Mouse (Mus musculus): Measurements from ENCODE around the gene Lig3. TPM values are rescaled to one million over a fixed set of nuclear protein-coding genes. Genes with fewer than 3 reads are reported as not detected.

Lig3 gene
- total and polyA plus RNA-seq, 3 experiments, result 45.2 to 101 (median 45.7) TPM

DNA sequence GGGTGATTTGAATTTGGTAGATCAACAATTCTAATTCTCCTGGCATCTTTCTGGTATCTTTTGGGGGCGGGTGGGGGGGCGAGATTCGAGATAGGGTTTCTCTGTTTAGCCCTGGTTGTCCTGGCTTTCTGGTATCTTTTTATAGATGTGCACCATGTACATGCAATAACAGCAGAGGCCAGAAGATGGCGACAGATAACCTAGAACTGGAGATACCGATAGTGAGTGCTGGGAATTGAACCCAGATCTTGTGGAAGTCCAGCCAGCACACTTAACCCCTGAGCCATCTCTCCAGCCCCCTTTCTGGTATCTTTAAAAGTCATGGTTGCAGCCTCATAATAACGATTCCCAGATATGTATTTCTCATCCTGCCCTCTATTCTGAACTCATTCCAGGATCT lies 34.8 kb upstream of the Lig3 start:
- Histone ChIP-seq H3K4me1 (ENCODE audit: control insufficient read depth in 1 of 2, insufficient read depth in 2 of 2) (peaks cover 0 to 9% of the 10 kb centered on the region in 2 experiments; a peak in 1 of 4 replicates), H3K4me3 (replicated peaks in 1 of 3; ENCODE audit: low read depth in 2 of 3, low read length in 2 of 3, poor library complexity in 1 of 3) (no peak overlapping the region), H3K9me3 (replicated peaks; ENCODE audit: low read length) (peaks cover 4% of the 10 kb centered on the region), H3K4me2 (ENCODE audit: insufficient read depth, low read depth, poor library complexity, severe bottlenecking) (no peak overlapping the region), H3K27me3 (replicated peaks) (peaks cover 1% of the 10 kb centered on the region), H3K27ac (ENCODE audit: insufficient read depth, low read depth) (no peak overlapping the region), H3K9ac (ENCODE audit: insufficient read depth, low read depth) (no peak overlapping the region), H3K36me3 (replicated peaks in 1 of 2; ENCODE audit: control insufficient read depth in 1 of 2, insufficient read depth in 1 of 2, low read length in 1 of 2) (no peaks in the 10 kb centered on the region), H3K79me2 (replicated peaks; ENCODE audit: control insufficient read depth, extremely low read depth, insufficient read depth, poor library complexity, severe bottlenecking) (no peaks in the 10 kb centered on the region)
- dilution Hi-C loops (cut with MboI; ENCODE audit: extremely low pct_ligation_motif_present, extremely low pct_unique_long_range_greater_than_20kb, low sequenced_read_pairs) (no loop called here), in situ Hi-C loops (cut with MboI; ENCODE audit: low pct_ligation_motif_present, low pct_unique_long_range_greater_than_20kb, low sequenced_read_pairs) (loop anchor here (5.0 kb wide), 1 partner anchor 141 kb away; no protein-coding TSS in a partner anchor)
- DNase-seq (ENCODE audit: extremely low read depth), result peak; percentile 80
- TF ChIP-seq JUND (conservative IDR thresholded peaks at IDR 0.05; ENCODE audit: low read depth, low read length) (peak; percentile 44; the same call in 1 of the 2 replicates), CTCF (conservative IDR thresholded peaks at IDR 0.05 in 1 of 2, IDR thresholded peaks at IDR 0.05 in 1 of 2; ENCODE audit: low read depth in 2 of 2, low read length in 2 of 2) (peak; percentile 65 to 96), ZNF384 (IDR thresholded peaks at IDR 0.05; ENCODE audit: low read depth, low read length) (0 out of 2 replicates have a peak, but pooled peaks have one; percentile 15), ELF1 (IDR thresholded peaks at IDR 0.05; ENCODE audit: low read depth, low read length) (no peak), ZMIZ1 (IDR thresholded peaks at IDR 0.05; ENCODE audit: low read depth, low read length) (no peak), JUN (IDR thresholded peaks at IDR 0.05; ENCODE audit: insufficient read depth, low read depth, low read length) (no peak), IRF4 (IDR thresholded peaks at IDR 0.05; ENCODE audit: low read depth, low read length) (peak; percentile 70), RAD21 (IDR thresholded peaks at IDR 0.05; ENCODE audit: low read depth, low read length) (peak; percentile 97), USF2 (conservative IDR thresholded peaks at IDR 0.05; ENCODE audit: low read depth, low read length) (no peak), MEF2A (IDR thresholded peaks at IDR 0.05; ENCODE audit: borderline replicate concordance, low read depth, low read length) (peak; percentile 77), ZC3H11A (IDR thresholded peaks at IDR 0.05; ENCODE audit: low read depth, low read length) (peak; percentile 63; the same call in 1 of the 2 replicates), ZKSCAN1 (IDR thresholded peaks at IDR 0.05; ENCODE audit: borderline replicate concordance, low read depth, low read length) (no peak), HCFC1 (IDR thresholded peaks at IDR 0.05; ENCODE audit: low read depth, low read length) (no peak), POLR2A (IDR thresholded peaks at IDR 0.05; ENCODE audit: low read depth, low read length) (no peak), SMC3 (IDR thresholded peaks at IDR 0.05; ENCODE audit: low read depth, low read length) (peak; percentile 88), MYC (IDR thresholded peaks at IDR 0.05; ENCODE audit: low read depth, low read length) (peak; percentile 62; the same call in 1 of the 2 replicates), MAFK (IDR thresholded peaks at IDR 0.05; ENCODE audit: insufficient replicate concordance, low read length) (no peak)

DNA sequence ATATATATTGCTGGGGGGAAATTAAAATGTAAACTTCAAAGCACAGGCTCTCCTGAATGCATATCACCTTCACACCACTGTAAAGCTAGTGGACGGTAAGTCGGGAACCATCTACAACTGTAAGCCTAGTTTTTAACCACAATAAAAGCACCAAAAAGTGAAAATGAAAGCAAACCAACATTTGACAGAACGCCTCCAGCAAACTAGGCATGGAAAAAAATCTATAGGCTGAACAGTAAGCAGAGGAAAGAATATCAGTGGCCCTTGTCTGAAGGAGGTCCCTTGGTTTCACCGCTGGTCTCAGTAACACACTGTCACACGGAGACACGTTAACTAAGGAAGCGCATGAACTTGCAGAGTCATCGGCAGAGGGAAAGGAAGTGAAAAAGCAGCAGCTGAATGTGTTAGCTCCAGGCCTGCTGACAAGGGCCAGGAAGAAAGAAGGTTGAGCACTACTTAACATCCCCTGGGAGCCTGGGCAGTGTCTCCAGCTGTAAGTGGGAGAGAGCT lies 34.0 kb upstream of the Lig3 start:
- H3K4me2 ChIP-seq (ENCODE audit: insufficient read depth, low read depth, poor library complexity, severe bottlenecking), result peak overlapping the region; percentile 96
- H3K27me3 ChIP-seq (replicated peaks), result peaks cover 1% of the 10 kb centered on the region
- no peaks in the 10 kb centered on the region for H3K36me3 ChIP-seq (replicated peaks in 1 of 2; ENCODE audit: control insufficient read depth in 1 of 2, insufficient read depth in 1 of 2, low read length in 1 of 2)
- peaks cover 4% of the 10 kb centered on the region for H3K9me3 ChIP-seq (replicated peaks; ENCODE audit: low read length)
- H3K27ac ChIP-seq (ENCODE audit: insufficient read depth, low read depth), result peak overlapping the region; percentile 83
- H3K9ac ChIP-seq (ENCODE audit: insufficient read depth, low read depth), result peak overlapping the region; percentile 52
- in situ Hi-C loops (cut with MboI; ENCODE audit: low pct_ligation_motif_present, low pct_unique_long_range_greater_than_20kb, low sequenced_read_pairs) (loop anchor here (5.0 kb wide), 1 partner anchor 140 kb away; no protein-coding TSS in a partner anchor), dilution Hi-C loops (cut with MboI; ENCODE audit: extremely low pct_ligation_motif_present, extremely low pct_unique_long_range_greater_than_20kb, low sequenced_read_pairs) (no loop called here)
- peak; percentile 88 for DNase-seq (ENCODE audit: extremely low read depth)
- H3K79me2 ChIP-seq (replicated peaks; ENCODE audit: control insufficient read depth, extremely low read depth, insufficient read depth, poor library complexity, severe bottlenecking), result no peaks in the 10 kb centered on the region
- H3K4me3 ChIP-seq (replicated peaks in 1 of 3; ENCODE audit: low read depth in 2 of 3, low read length in 2 of 3, poor library complexity in 1 of 3), result peak overlapping the region; percentile 38 to 53 (median 49)
- peaks cover 0 to 12% of the 10 kb centered on the region in 2 experiments; a peak in 1 of 4 replicates for H3K4me1 ChIP-seq (ENCODE audit: control insufficient read depth in 1 of 2, insufficient read depth in 2 of 2)
- TF ChIP-seq GABPA (IDR thresholded peaks at IDR 0.05; ENCODE audit: insufficient replicate concordance, low read depth, low read length) (no peak), ZNF384 (IDR thresholded peaks at IDR 0.05; ENCODE audit: low read depth, low read length) (peak; percentile 39; the same call in 1 of the 2 replicates), NELFE (IDR thresholded peaks at IDR 0.05; ENCODE audit: low read depth, low read length) (peak; percentile 76), HCFC1 (IDR thresholded peaks at IDR 0.05; ENCODE audit: low read depth, low read length) (peak; percentile 46; the same call in 1 of the 2 replicates), MAFK (IDR thresholded peaks at IDR 0.05; ENCODE audit: insufficient replicate concordance, low read length) (peak; percentile 94), MAX (IDR thresholded peaks at IDR 0.05; ENCODE audit: low read length) (peak; percentile 87), ELF1 (IDR thresholded peaks at IDR 0.05; ENCODE audit: low read depth, low read length) (peak; percentile 81), MEF2A (IDR thresholded peaks at IDR 0.05; ENCODE audit: borderline replicate concordance, low read depth, low read length) (peak; percentile 63; the same call in 1 of the 2 replicates), CHD1 (IDR thresholded peaks at IDR 0.05; ENCODE audit: low read depth, low read length) (no peak), BHLHE40 (IDR thresholded peaks at IDR 0.05; ENCODE audit: low read depth, low read length) (peak; percentile 55; the same call in 1 of the 2 replicates), POLR2AphosphoS2 (IDR thresholded peaks at IDR 0.05; ENCODE audit: low read depth, low read length) (no peak), MYC (IDR thresholded peaks at IDR 0.05; ENCODE audit: low read depth, low read length) (peak; percentile 57; the same call in 1 of the 2 replicates), KAT2A (IDR thresholded peaks at IDR 0.05; ENCODE audit: insufficient replicate concordance, low read length) (0 out of 2 replicates have a peak, but pooled peaks have one; percentile 36), MAZ (IDR thresholded peaks at IDR 0.05; ENCODE audit: low read depth, low read length) (no peak), IRF4 (IDR thresholded peaks at IDR 0.05; ENCODE audit: low read depth, low read length) (peak; percentile 93), RAD21 (IDR thresholded peaks at IDR 0.05; ENCODE audit: low read depth, low read length) (no peak; the same call in none of the 2 replicates), EP300 (IDR thresholded peaks at IDR 0.05; ENCODE audit: low read length) (peak; percentile 80), PAX5 (IDR thresholded peaks at IDR 0.05; ENCODE audit: low read length) (no peak), JUN (IDR thresholded peaks at IDR 0.05; ENCODE audit: insufficient read depth, low read depth, low read length) (no peak), SMC3 (IDR thresholded peaks at IDR 0.05; ENCODE audit: low read depth, low read length) (peak; percentile 42), POLR2A (IDR thresholded peaks at IDR 0.05; ENCODE audit: low read depth, low read length) (peak; percentile 76), CHD2 (IDR thresholded peaks at IDR 0.05; ENCODE audit: low read length) (no peak), TBP (conservative IDR thresholded peaks at IDR 0.05; ENCODE audit: low read depth, low read length) (peak; percentile 82; the same call in 1 of the 2 replicates)

Measured in CH12.LX (cell line).